Mouse (Mus musculus) ES-E14 (cell line): ENCODE results near the gene St6galnac3. TPM values are rescaled to one million over a fixed set of nuclear protein-coding genes. Genes with fewer than 3 reads are reported as not detected.

Experiments
- DNase-seq: peaks from one replicate; pipeline ENCODE4 v3.0.0-alpha.2; 2013; ENCODE audit warnings: low read depth, low spot score
- H3K27ac ChIP-seq: 2 replicates; pipeline ENCODE4 v1.5.1; 2012; ENCODE audit warnings: low read depth, mild to moderate bottlenecking, low read length, moderate library complexity, mixed read lengths; ENCODE audit not compliant: poor library complexity, insufficient read depth, severe bottlenecking
- H3K36me3 ChIP-seq: 2 replicates; pipeline ENCODE4 v1.6.1; 2012; ENCODE audit warnings: mild to moderate bottlenecking, low read length, moderate library complexity, mixed read lengths; ENCODE audit not compliant: control insufficient read depth, poor library complexity, insufficient read depth, severe bottlenecking
- H3K4me1 ChIP-seq, 2 experiments: fragments of 150-350 bp in 1 of 2; sonication (generic) in 1 of 2; 2 replicates each; pipeline ENCODE4 v1.6.1; 2012; ENCODE audit warnings: low read length in 2 of 2, mild to moderate bottlenecking in 1 of 2, mixed read lengths in 1 of 2; ENCODE audit not compliant: control insufficient read depth in 2 of 2, insufficient read depth in 2 of 2, poor library complexity in 1 of 2
- H3K4me3 ChIP-seq, 2 experiments: fragments of 150-350 bp in 1 of 2; sonication (generic) in 1 of 2; 2 replicates each; pipeline ENCODE4 v1.5.1; 2012; ENCODE audit warnings: low read length in 2 of 2, low read depth in 1 of 2, mild to moderate bottlenecking in 1 of 2, mixed read lengths in 1 of 2; ENCODE audit not compliant: insufficient read depth in 1 of 2, poor library complexity in 1 of 2, severe bottlenecking in 1 of 2
- H3K9ac ChIP-seq: 2 replicates; pipeline ENCODE4 v1.6.1; 2012; ENCODE audit warnings: low read depth, mild to moderate bottlenecking, low read length, mixed read lengths; ENCODE audit not compliant: poor library complexity, insufficient read depth, severe bottlenecking
- H3K9me3 ChIP-seq: fragments of 150-350 bp; sonication (generic); 2 replicates; pipeline ENCODE4 v1.6.1; 2012; ENCODE audit warnings: low read depth, mild to moderate bottlenecking, low read length; ENCODE audit not compliant: control insufficient read depth, insufficient read depth
- CHD2 ChIP-seq: IDR thresholded peaks from 2 replicates; pipeline ENCODE4 v1.6.1; 2014; ENCODE audit warnings: mild to moderate bottlenecking, low read depth, low read length, inconsistent platforms
- HCFC1 ChIP-seq: IDR thresholded peaks from 2 replicates; pipeline ENCODE4 v1.6.1; 2012; ENCODE audit warnings: low read length, inconsistent platforms, borderline replicate concordance; ENCODE audit not compliant: insufficient read depth
- MAFK ChIP-seq: IDR thresholded peaks from 2 replicates; pipeline ENCODE4 v1.6.1; 2014; ENCODE audit warnings: mild to moderate bottlenecking, low read depth, low read length, inconsistent platforms; ENCODE audit not compliant: insufficient read depth
- ZC3H11A ChIP-seq: IDR thresholded peaks from 2 replicates; pipeline ENCODE4 v1.6.1; 2012; ENCODE audit warnings: low read depth, mild to moderate bottlenecking, inconsistent platforms, low read length, borderline replicate concordance
- ZNF384 ChIP-seq: IDR thresholded peaks from 2 replicates; pipeline ENCODE4 v1.6.1; 2012; ENCODE audit warnings: low read depth, low read length, inconsistent platforms
- in situ Hi-C, 2 experiments: fragments of 600-800 bp; cut with MboI; formaldehyde crosslinking; loops; one replicate each; pipeline ENCODE4 v1.15.1; 2025; ENCODE audit warnings: low sequenced_read_pairs in 2 of 2, inconsistent platforms in 1 of 2; ENCODE audit not compliant: unreplicated experiment in 2 of 2
- total RNA-seq: library from RNA; depleted of rRNA; stranded (reverse); fragments of 300-350 nt; gene quantifications from 2 replicates; pipeline ENCODE4 v1.2.3, GENCODE M21; 2012

The St6galnac3 gene
- total RNA-seq, 1 experiment = 3.8 TPM

GRCm38 (mm10) chr3:153188224-153188623 lies 536.8 kb downstream of the St6galnac3 start:
- H3K9me3 ChIP-seq = no peaks in the 10 kb centered on the region
- H3K9ac ChIP-seq = no peak overlapping the region
- no peaks in the 10 kb centered on the region for H3K4me1 ChIP-seq
- no peak overlapping the region for H3K4me3 ChIP-seq
- H3K27ac ChIP-seq = no peak overlapping the region
- TF ChIP-seq CHD2 = no peak
- TF ChIP-seq MAFK = no peak
- TF ChIP-seq ZNF384 = no peak
- no peak for TF ChIP-seq HCFC1
- no peak for TF ChIP-seq ZC3H11A
- no peak for DNase-seq
- no peaks in the 10 kb centered on the region for H3K36me3 ChIP-seq
- in situ Hi-C loops = no loop called here

GRCm38 (mm10) chr3:153185117-153185516 lies 539.9 kb downstream of the St6galnac3 start:
- Histone ChIP-seq H3K9me3 (no peaks in the 10 kb centered on the region), H3K4me3 (no peak overlapping the region), H3K4me1 (no peaks in the 10 kb centered on the region), H3K9ac (no peak overlapping the region), H3K27ac (no peak overlapping the region), H3K36me3 (no peaks in the 10 kb centered on the region)
- DNase-seq = no peak
- in situ Hi-C loops = no loop called here
- TF ChIP-seq MAFK (no peak), HCFC1 (no peak), CHD2 (no peak), ZC3H11A (no peak), ZNF384 (no peak)

- TF ChIP-seq CHD2 (no peak), HCFC1 (no peak), ZNF384 (no peak)
- H3K4me1 ChIP-seq = no peaks in the 10 kb centered on the region
- no peaks in the 10 kb centered on the region for H3K36me3 ChIP-seq
- H3K27ac ChIP-seq = no peak overlapping the region
- no peak overlapping the region for H3K4me3 ChIP-seq
- in situ Hi-C loops = no loop called here
- DNase-seq = no peak
- no peaks in the 10 kb centered on the region for H3K9me3 ChIP-seq
- H3K9ac ChIP-seq = no peak overlapping the region
Measured at GRCm38 (mm10) chr3:153181242-153181641, 543.7 kb downstream of the St6galnac3 start.

- TF ChIP-seq HCFC1 (no peak), CHD2 (no peak), ZC3H11A (no peak), MAFK (no peak), ZNF384 (no peak)
- Histone ChIP-seq H3K4me1 (no peaks in the 10 kb centered on the region), H3K9ac (no peak overlapping the region), H3K27ac (no peak overlapping the region), H3K4me3 (no peak overlapping the region), H3K36me3 (no peaks in the 10 kb centered on the region), H3K9me3 (no peaks in the 10 kb centered on the region)
- DNase-seq = no peak
- in situ Hi-C loops = no loop called here
Measured at GRCm38 (mm10) chr3:153176749-153177148, 548.2 kb downstream of the St6galnac3 start.

- H3K4me1 ChIP-seq = no peaks in the 10 kb centered on the region
- H3K4me3 ChIP-seq = no peak overlapping the region
- DNase-seq = no peak
- H3K9me3 ChIP-seq = no peaks in the 10 kb centered on the region
- in situ Hi-C loops = no loop called here
- H3K27ac ChIP-seq = no peak overlapping the region
- no peak overlapping the region for H3K9ac ChIP-seq
- no peaks in the 10 kb centered on the region for H3K36me3 ChIP-seq
- no peak for TF ChIP-seq MAFK
- TF ChIP-seq CHD2 = no peak
Measured at GRCm38 (mm10) chr3:153176325-153176724, 548.6 kb downstream of the St6galnac3 start.
